Mouse (Mus musculus): Measurements from ENCODE around the gene Dock2.

GRCm38 (mm10) chr11:34392105-34392504 lies 391.6 kb downstream of the Dock2 start:
- no peak for TF ChIP-seq CTCF (IDR thresholded peaks at IDR 0.05; ENCODE audit: borderline replicate concordance, extremely low read depth, insufficient read depth, insufficient read length)
- no peak for TF ChIP-seq POLR2A (IDR thresholded peaks at IDR 0.05; ENCODE audit: borderline replicate concordance, extremely low read depth, insufficient read depth, insufficient read length, poor library complexity, severe bottlenecking)
